Mouse (Mus musculus): ENCODE data around the gene Cdc34b. TPM values are rescaled to one million over a fixed set of nuclear protein-coding genes. Genes with fewer than 3 reads are reported as not detected.

Cdc34b gene
- polyA plus RNA-seq, 2 experiments: 0.08 TPM; not detected in 1

DNA sequence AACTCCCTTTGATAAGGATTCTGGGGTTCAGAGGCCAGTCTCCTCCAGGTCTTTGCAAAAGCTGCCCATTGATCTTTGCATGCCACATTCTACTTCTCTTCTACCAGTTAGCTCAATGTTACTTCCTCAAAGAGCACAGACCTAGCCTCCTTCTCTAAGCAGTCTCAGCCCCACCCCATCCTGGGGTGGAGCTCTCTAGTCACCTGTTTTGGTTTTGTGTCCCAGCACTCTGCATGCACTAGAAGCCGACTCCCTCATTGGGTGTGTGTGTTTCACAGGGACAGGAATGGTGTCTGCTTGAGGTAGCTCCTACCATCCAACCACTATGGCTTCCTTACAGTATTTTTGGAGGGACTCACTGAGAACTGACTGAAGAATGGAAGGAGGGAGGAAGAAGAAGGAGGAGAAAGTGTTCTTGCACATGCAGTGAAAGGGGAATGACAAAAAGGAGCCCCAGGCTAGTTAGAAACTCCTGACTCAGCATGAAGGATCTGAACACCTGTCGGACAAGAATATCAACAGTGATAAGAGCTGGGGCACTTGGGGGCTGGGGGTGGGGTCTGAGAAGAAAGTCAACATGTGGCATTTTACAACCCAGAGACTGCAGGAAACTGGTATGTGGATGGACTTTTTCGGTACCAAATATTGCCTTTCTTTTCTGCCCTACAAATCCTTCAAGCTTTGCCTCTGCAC lies 30.9 kb downstream of the Cdc34b start:
- no peak for ATAC-seq (ENCODE audit: insufficient read depth)
- no peak overlapping the region for H3K27ac ChIP-seq

DNA sequence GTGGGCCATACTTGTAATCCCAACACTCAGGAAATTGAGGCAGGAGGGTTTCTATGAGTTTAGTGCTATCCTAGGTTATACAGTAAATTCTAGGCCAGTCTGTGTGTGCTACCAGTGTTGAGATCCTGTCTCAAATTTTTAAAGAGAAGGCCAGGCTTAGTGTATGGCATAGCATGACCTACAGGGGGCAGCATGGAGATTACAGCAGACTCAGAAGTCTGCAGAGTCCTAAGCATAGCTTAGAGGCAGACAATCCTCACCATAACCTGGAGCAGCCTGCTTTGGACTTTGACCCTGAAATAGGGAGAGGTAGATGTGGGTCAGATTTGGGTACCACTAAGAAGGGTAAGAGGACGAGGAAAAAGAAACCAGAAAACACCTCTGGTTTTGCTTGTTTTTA lies 32.3 kb downstream of the Cdc34b start:
- TF ChIP-seq CTCF (IDR thresholded peaks at IDR 0.05; ENCODE audit: low read depth) (peak; percentile 53), EP300 (IDR thresholded peaks at IDR 0.05; ENCODE audit: low read depth) (no peak)
- 36% methylated on average over 1 of the region's 1 CpGs for WGBS (ENCODE audit: insufficient replicate concordance)
- no peaks in the 10 kb centered on the region for H3K27me3 ChIP-seq (ENCODE audit: control insufficient read depth, insufficient read depth, low read length)
- no peak overlapping the region for H3K4me3 ChIP-seq (ENCODE audit: insufficient read depth in 1 of 2, low read depth in 2 of 2, low read length in 2 of 2)
- no peaks in the 10 kb centered on the region for H3K36me3 ChIP-seq (replicated peaks; ENCODE audit: control insufficient read depth, insufficient read depth, low read depth)
- ATAC-seq (ENCODE audit: insufficient read depth) (no peak), DNase-seq (ENCODE audit: low read depth in 3 of 3, low spot score in 3 of 3) (no peak)
- H3K9me3 ChIP-seq (ENCODE audit: control insufficient read depth, low read length): no peaks in the 10 kb centered on the region
- H3K4me1 ChIP-seq (replicated peaks; ENCODE audit: control insufficient read depth in 2 of 2, insufficient read depth in 2 of 2, low read length in 1 of 2): no peaks in the 10 kb centered on the region
- H3K27ac ChIP-seq: no peak overlapping the region
- H3K9ac ChIP-seq (replicated peaks): no peak overlapping the region
- H3K4me2 ChIP-seq (ENCODE audit: low read depth): no peak overlapping the region

More for the DNA sequence above, 30.9 kb downstream of the Cdc34b start:
- Histone ChIP-seq H3K4me2 (ENCODE audit: low read depth) (no peak overlapping the region), H3K9me3 (ENCODE audit: control insufficient read depth, low read length) (no peaks in the 10 kb centered on the region), H3K9ac (replicated peaks) (no peak overlapping the region), H3K4me1 (replicated peaks; ENCODE audit: control insufficient read depth in 2 of 2, insufficient read depth in 2 of 2, low read length in 1 of 2) (no peaks in the 10 kb centered on the region), H3K4me3 (ENCODE audit: insufficient read depth in 1 of 2, low read depth in 2 of 2, low read length in 2 of 2) (no peak overlapping the region), H3K36me3 (replicated peaks; ENCODE audit: control insufficient read depth, insufficient read depth, low read depth) (no peaks in the 10 kb centered on the region), H3K27me3 (ENCODE audit: control insufficient read depth, insufficient read depth, low read length) (no peaks in the 10 kb centered on the region)
- TF ChIP-seq CTCF (IDR thresholded peaks at IDR 0.05; ENCODE audit: low read depth): no peak
- TF ChIP-seq EP300 (IDR thresholded peaks at IDR 0.05; ENCODE audit: low read depth): no peak
- WGBS (ENCODE audit: insufficient replicate concordance): 50% methylated on average over 3 of the region's 3 CpGs
- no peak for DNase-seq (ENCODE audit: low read depth in 3 of 3, low spot score in 3 of 3)

DNA sequence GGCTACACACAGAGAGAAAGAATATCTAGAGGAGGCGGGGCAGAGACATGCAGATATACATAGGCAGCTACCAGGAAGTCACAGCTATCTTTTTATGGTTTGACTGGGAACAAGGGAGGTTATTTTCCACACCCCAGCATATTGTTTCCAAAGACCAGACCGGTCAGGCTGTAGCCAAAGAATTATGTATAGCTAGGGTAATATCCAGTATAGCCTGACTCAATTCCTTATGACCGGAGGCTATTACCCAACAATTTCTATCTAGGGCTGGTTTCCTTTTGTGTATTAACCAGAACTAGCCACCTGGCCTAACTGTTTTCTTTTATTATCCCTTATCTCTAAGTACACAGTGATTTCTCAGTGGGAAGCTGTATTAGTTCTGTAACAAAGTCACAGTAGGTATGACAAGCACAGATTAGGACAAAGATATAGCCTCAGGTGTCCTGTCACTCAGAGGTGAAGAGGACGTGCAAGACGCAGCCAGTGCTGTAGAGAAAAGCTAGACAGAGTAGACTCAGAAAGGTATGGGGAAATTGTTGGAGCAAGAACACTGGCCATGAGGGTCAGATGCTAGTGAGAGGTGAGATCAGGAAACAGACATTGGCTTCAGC lies 33.4 kb downstream of the Cdc34b start:
- Histone ChIP-seq H3K4me3 (ENCODE audit: insufficient read depth in 1 of 2, low read depth in 2 of 2, low read length in 2 of 2) (no peak overlapping the region), H3K4me2 (ENCODE audit: low read depth) (no peak overlapping the region), H3K36me3 (replicated peaks; ENCODE audit: control insufficient read depth, insufficient read depth, low read depth) (no peaks in the 10 kb centered on the region), H3K9me3 (ENCODE audit: control insufficient read depth, low read length) (no peaks in the 10 kb centered on the region), H3K9ac (replicated peaks) (no peak overlapping the region), H3K4me1 (replicated peaks; ENCODE audit: control insufficient read depth in 2 of 2, insufficient read depth in 2 of 2, low read length in 1 of 2) (no peaks in the 10 kb centered on the region), H3K27me3 (ENCODE audit: control insufficient read depth, insufficient read depth, low read length) (no peaks in the 10 kb centered on the region), H3K27ac (no peak overlapping the region)
- TF ChIP-seq CTCF (IDR thresholded peaks at IDR 0.05; ENCODE audit: low read depth): no peak
- TF ChIP-seq EP300 (IDR thresholded peaks at IDR 0.05; ENCODE audit: low read depth): no peak
- ATAC-seq (ENCODE audit: insufficient read depth) (no peak), DNase-seq (ENCODE audit: low read depth in 3 of 3, low spot score in 3 of 3) (no peak)
- WGBS (ENCODE audit: insufficient replicate concordance): 61% methylated on average over 5 of the region's 5 CpGs

DNA sequence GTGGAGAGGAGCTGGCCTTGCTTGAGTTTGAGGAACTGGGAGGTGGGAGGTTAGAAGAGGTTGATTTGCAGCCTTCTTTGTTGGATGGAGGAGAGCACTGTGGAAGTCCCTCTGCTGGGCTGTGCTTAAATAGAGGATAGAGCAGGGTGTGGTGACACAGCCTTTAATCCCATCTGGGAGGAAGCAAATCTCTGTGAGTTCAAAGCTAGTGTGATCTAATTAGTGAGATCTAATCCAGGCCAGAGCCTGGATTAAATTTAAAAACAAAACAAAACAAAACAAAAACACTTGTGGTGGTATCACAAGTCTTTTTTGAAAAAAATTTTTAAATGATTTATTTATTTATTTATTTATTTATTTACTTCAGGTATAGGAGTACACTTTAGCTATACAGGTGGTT lies 41.0 kb downstream of the Cdc34b start, which contains the start of gene Tmem92:
Gene Tmem92, minus strand, starts transcription at position 101 of the 400 bp plus-strand sequence.
- Histone ChIP-seq H3K4me1 (replicated peaks; ENCODE audit: control insufficient read depth in 2 of 2, insufficient read depth in 2 of 2, low read length in 1 of 2) (no peaks in the 10 kb centered on the region), H3K4me2 (ENCODE audit: low read depth) (no peak within 1 kb of the TSS), H3K27me3 (ENCODE audit: control insufficient read depth, insufficient read depth, low read length) (no peaks in the 10 kb centered on the region), H3K4me3 (ENCODE audit: insufficient read depth in 1 of 2, low read depth in 2 of 2, low read length in 2 of 2) (no peak within 1 kb of the TSS), H3K36me3 (replicated peaks; ENCODE audit: control insufficient read depth, insufficient read depth, low read depth) (no peaks in the 10 kb centered on the region), H3K9me3 (ENCODE audit: control insufficient read depth, low read length) (no peaks in the 10 kb centered on the region), H3K9ac (replicated peaks) (no peak within 1 kb of the TSS), H3K27ac (no peak within 1 kb of the TSS)
- DNase-seq (ENCODE audit: low read depth in 3 of 3, low spot score in 3 of 3) (no peak), ATAC-seq (ENCODE audit: insufficient read depth) (no peak)
- TF ChIP-seq EP300 (IDR thresholded peaks at IDR 0.05; ENCODE audit: low read depth) (no peak), CTCF (IDR thresholded peaks at IDR 0.05; ENCODE audit: low read depth) (no peak)

DNA sequence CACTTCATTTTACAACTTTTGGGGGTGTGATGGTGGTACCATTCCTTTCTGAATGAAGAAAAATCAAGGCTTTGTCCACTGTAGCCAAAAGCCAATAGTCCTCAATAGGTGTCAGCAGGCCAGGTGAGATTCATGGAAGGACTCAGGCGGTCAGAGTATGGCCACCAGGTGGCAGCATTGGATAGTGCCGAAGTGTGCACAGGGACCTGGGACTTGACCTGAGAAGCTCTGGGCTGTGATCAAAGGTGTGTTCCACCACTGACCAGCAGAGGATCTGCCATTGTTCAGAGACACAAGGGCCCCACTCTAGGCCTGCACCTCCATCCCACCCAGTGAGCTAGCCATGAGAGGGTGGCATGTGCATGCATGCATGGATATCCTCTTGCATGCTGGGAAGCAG lies 43.7 kb downstream of the Cdc34b start:
- DNase-seq (ENCODE audit: low read depth in 3 of 3, low spot score in 3 of 3) (peak in 1 of 3 experiments; percentile 22), ATAC-seq (ENCODE audit: insufficient read depth) (no peak)
- H3K4me2 ChIP-seq (ENCODE audit: low read depth): no peak overlapping the region
- no peak overlapping the region for H3K27ac ChIP-seq
- no peaks in the 10 kb centered on the region for H3K36me3 ChIP-seq (replicated peaks; ENCODE audit: control insufficient read depth, insufficient read depth, low read depth)
- 9% methylated on average over 2 of the region's 2 CpGs for WGBS (ENCODE audit: insufficient replicate concordance)
- no peaks in the 10 kb centered on the region for H3K9me3 ChIP-seq (ENCODE audit: control insufficient read depth, low read length)
- no peak overlapping the region for H3K9ac ChIP-seq (replicated peaks)
- H3K27me3 ChIP-seq (ENCODE audit: control insufficient read depth, insufficient read depth, low read length): no peaks in the 10 kb centered on the region
- TF ChIP-seq EP300 (IDR thresholded peaks at IDR 0.05; ENCODE audit: low read depth) (no peak), CTCF (IDR thresholded peaks at IDR 0.05; ENCODE audit: low read depth) (peak; percentile 89)
- H3K4me1 ChIP-seq (replicated peaks; ENCODE audit: control insufficient read depth in 2 of 2, insufficient read depth in 2 of 2, low read length in 1 of 2): no peaks in the 10 kb centered on the region
- no peak overlapping the region for H3K4me3 ChIP-seq (ENCODE audit: insufficient read depth in 1 of 2, low read depth in 2 of 2, low read length in 2 of 2)
